Mouse (Mus musculus) CD4-positive naive resting alpha-beta T cell, adult 76 days (primary cell): ENCODE data around the gene Olfr340. TPM values are rescaled to one million over a fixed set of nuclear protein-coding genes. Genes with fewer than 3 reads are reported as not detected.

Experiments
- total RNA-seq: library from RNA; stranded (reverse); gene quantifications from one replicate; pipeline ENCODE4 v1.2.4, GENCODE M21; 2023

The Olfr340 gene
- total RNA-seq = not detected

DNA sequence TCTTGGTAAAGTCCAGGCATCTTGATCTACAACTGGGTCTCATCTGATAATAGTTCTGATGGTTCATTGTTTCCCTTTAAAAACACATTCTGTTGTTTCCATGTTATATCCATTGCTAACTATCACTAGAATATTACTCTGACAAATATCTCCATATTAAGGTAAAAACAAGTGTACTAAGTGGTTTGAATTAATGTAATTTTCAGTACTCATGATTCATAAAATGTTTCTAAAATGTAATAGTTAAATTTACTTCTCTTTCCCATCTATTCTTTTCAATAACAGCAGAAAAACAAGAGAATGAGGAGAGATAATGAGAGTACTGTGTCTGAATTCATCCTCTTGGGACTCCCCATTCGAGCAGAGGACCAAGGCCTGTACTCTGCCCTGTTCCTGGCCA, at the start of gene Olfr340:
Gene Olfr340, plus strand, starts transcription at position 301 of the 400 bp plus-strand sequence.

DNA sequence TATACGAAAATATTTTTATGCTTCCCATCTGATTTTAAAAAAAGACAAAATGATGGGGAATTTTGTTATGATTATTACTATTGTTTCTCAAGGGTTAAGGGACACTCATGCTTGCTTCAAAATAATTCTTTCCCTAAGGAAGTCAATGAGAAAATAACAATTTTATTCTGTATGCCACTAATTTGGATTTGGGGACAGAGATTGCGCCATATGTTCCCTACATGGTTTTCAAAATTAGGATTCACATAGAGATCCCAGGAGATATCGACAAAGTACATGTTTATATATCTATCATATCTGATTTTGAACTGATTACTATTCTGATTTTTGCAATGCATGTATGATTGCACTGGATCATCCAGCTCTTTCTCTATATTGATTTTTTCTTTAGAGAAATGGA, 33.7 kb upstream of the Olfr340 start, which contains the start of gene Olfr339:
Gene Olfr339, plus strand, starts transcription at position 301 of the 400 bp plus-strand sequence.

GRCm38 (mm10) chr2:36482368-36482767, 30.0 kb downstream of the Olfr340 start, which contains the start of gene Olfr341:
TSS of gene Olfr341 (minus strand) at chr2:36482468.

Other genes with a start within 250 kb of the Olfr340 start
- 3.7 TPM for gene Ptgs1, start 222.2 kb upstream of the Olfr340 start, total RNA-seq
- gene Olfr338, start 79.1 kb upstream of the Olfr340 start, total RNA-seq = not detected
- not detected for gene Olfr339, start 33.6 kb upstream of the Olfr340 start, total RNA-seq
- gene Olfr341, start 29.9 kb downstream of the Olfr340 start, total RNA-seq = not detected
- not detected for gene Olfr342, start 72.4 kb downstream of the Olfr340 start, total RNA-seq
- gene Olfr344, start 114.1 kb downstream of the Olfr340 start, total RNA-seq = not detected
- not detected for gene Olfr345, start 187.5 kb downstream of the Olfr340 start, total RNA-seq
- not detected for gene Olfr346, start 233.2 kb downstream of the Olfr340 start, total RNA-seq